Mouse (Mus musculus) embryo, embryonic 11.5 days (tissue): ENCODE measurements around the gene Zfand2a.

Experiments used
- DNase-seq: peaks from one replicate; pipeline ENCODE4 v3.0.0-alpha.2; 2012; ENCODE audit warnings: low read depth, low spot score

The Zfand2a gene

GRCm38 (mm10) chr5:139466801-139467200 lies 17.5 kb downstream of the Zfand2a start:
- DNase-seq = no peak

- DNase-seq = no peak
Observed at GRCm38 (mm10) chr5:139466373-139466772, 18.0 kb downstream of the Zfand2a start.

- no peak for DNase-seq
Observed at GRCm38 (mm10) chr5:139464874-139465273, 19.5 kb downstream of the Zfand2a start.

GRCm38 (mm10) chr5:139460384-139461067 lies 23.8 kb downstream of the Zfand2a start, which contains the start of gene 3110082I17Rik:
TSS of gene 3110082I17Rik (minus strand) at chr5:139460527.
- peak; percentile 93 for DNase-seq

GRCm38 (mm10) chr5:139459938-139460337 lies 24.4 kb downstream of the Zfand2a start:
- no peak for DNase-seq

GRCm38 (mm10) chr5:139457241-139457640 lies 27.1 kb downstream of the Zfand2a start:
- no peak for DNase-seq

GRCm38 (mm10) chr5:139455166-139455565 lies 29.2 kb downstream of the Zfand2a start:
- DNase-seq = no peak

- no peak for DNase-seq
Observed at GRCm38 (mm10) chr5:139453031-139453430, 31.3 kb downstream of the Zfand2a start.

- DNase-seq = no peak
Observed at GRCm38 (mm10) chr5:139449926-139450325, 34.4 kb downstream of the Zfand2a start.

GRCm38 (mm10) chr5:139449161-139449791 lies 35.1 kb downstream of the Zfand2a start:
- DNase-seq = no peak

- no peak for DNase-seq
Observed at GRCm38 (mm10) chr5:139448025-139448424, 36.3 kb downstream of the Zfand2a start.

GRCm38 (mm10) chr5:139445258-139445657 lies 39.1 kb downstream of the Zfand2a start:
- DNase-seq = no peak

GRCm38 (mm10) chr5:139442962-139443361 lies 41.4 kb downstream of the Zfand2a start:
- no peak for DNase-seq

GRCm38 (mm10) chr5:139442428-139442827 lies 41.9 kb downstream of the Zfand2a start:
- no peak for DNase-seq

GRCm38 (mm10) chr5:139441726-139442018 lies 42.7 kb downstream of the Zfand2a start:
- DNase-seq = no peak

GRCm38 (mm10) chr5:139440926-139441725 lies 43.2 kb downstream of the Zfand2a start:
- DNase-seq = no peak

- DNase-seq = no peak
Observed at GRCm38 (mm10) chr5:139440451-139440850, 43.9 kb downstream of the Zfand2a start.

- DNase-seq = no peak
Observed at GRCm38 (mm10) chr5:139438440-139438839, 45.9 kb downstream of the Zfand2a start.

GRCm38 (mm10) chr5:139437769-139438168 lies 46.6 kb downstream of the Zfand2a start:
- no peak for DNase-seq

- no peak for DNase-seq
Observed at GRCm38 (mm10) chr5:139434940-139435339, 49.4 kb downstream of the Zfand2a start.

- DNase-seq = no peak
Observed at GRCm38 (mm10) chr5:139433842-139434568, 50.3 kb downstream of the Zfand2a start.
